Mouse (Mus musculus): ENCODE data around the gene Nlgn1. TPM values are rescaled to one million over a fixed set of nuclear protein-coding genes. Genes with fewer than 3 reads are reported as not detected.
A peak's percentile ranks its signal among the peaks of the same experiment; 100 is the strongest.

Gene Nlgn1
- 100 to 1,000 TPM; 105 to 106 TPM for total RNA-seq (2021)
- long read RNA-seq, experiment 1, partial matches to known transcripts, result 4 of 11 reads
- long read RNA-seq, experiment 1, other reads (novel, unspliced or antisense), result 7 of 11 reads
- long read RNA-seq, experiment 2, partial matches to known transcripts, result 3 of 3 reads
- long read RNA-seq, experiment 2, other reads (novel, unspliced or antisense), result 0 of 3 reads

GRCm38 (mm10) chr3:26332400-26333238 is at the start of gene Nlgn1:
Nlgn1 (minus strand) TSS chr3:26332460.
- no peak for DNase-seq (ENCODE audit: low spot score in 2 of 2)
- intact Hi-C loops (cut with DNase I), result loop anchor here (10.0 kb wide), 1 partner anchor 492 kb away; no protein-coding TSS in a partner anchor

- intact Hi-C loops (cut with DNase I), result no loop called here
- no peak for DNase-seq (ENCODE audit: low spot score in 2 of 2)
Measured at GRCm38 (mm10) chr3:26378272-26378671, 46.0 kb upstream of the Nlgn1 start.

GRCm38 (mm10) chr3:26355082-26355481 is 22.8 kb upstream of the Nlgn1 start:
- intact Hi-C loops (cut with DNase I), result no loop called here
- DNase-seq (ENCODE audit: low spot score in 2 of 2), result no peak

GRCm38 (mm10) chr3:26354483-26355030 is 22.3 kb upstream of the Nlgn1 start:
- DNase-seq (ENCODE audit: low spot score in 2 of 2), result peak; percentile 30 to 48
- intact Hi-C loops (cut with DNase I), result no loop called here

- intact Hi-C loops (cut with DNase I), result loop anchor here (10.0 kb wide), 1 partner anchor 487 kb away; no protein-coding TSS in a partner anchor
- no peak for DNase-seq (ENCODE audit: low spot score in 2 of 2)
Measured at GRCm38 (mm10) chr3:26337495-26337894, 5.2 kb upstream of the Nlgn1 start.

- DNase-seq (ENCODE audit: low spot score in 2 of 2), result peak; percentile 69 to 76
- intact Hi-C loops (cut with DNase I), result loop anchor here (10.0 kb wide), 1 partner anchor 491 kb away; no protein-coding TSS in a partner anchor
Measured at GRCm38 (mm10) chr3:26333239-26333811, 1.1 kb upstream of the Nlgn1 start.

- intact Hi-C loops (cut with DNase I), result loop anchor here (10.0 kb wide), 1 partner anchor 493 kb away; no protein-coding TSS in a partner anchor
- DNase-seq (ENCODE audit: low spot score in 2 of 2), result peak; percentile 51 to 74
Measured at GRCm38 (mm10) chr3:26331177-26332061, 841 bp downstream of the Nlgn1 start.

GRCm38 (mm10) chr3:26330863-26331176 is 1.4 kb downstream of the Nlgn1 start:
- intact Hi-C loops (cut with DNase I), result loop anchor here (10.0 kb wide), 1 partner anchor 494 kb away; no protein-coding TSS in a partner anchor
- no peak for DNase-seq (ENCODE audit: low spot score in 2 of 2)

GRCm38 (mm10) chr3:26330019-26330418 is 2.2 kb downstream of the Nlgn1 start:
- DNase-seq (ENCODE audit: low spot score in 2 of 2), result no peak
- intact Hi-C loops (cut with DNase I), result loop anchor here (10.0 kb wide), 1 partner anchor 495 kb away; no protein-coding TSS in a partner anchor

- intact Hi-C loops (cut with DNase I), result no loop called here
- no peak for DNase-seq (ENCODE audit: low spot score in 2 of 2)
Measured at GRCm38 (mm10) chr3:26324510-26324909, 7.8 kb downstream of the Nlgn1 start.

- DNase-seq (ENCODE audit: low spot score in 2 of 2), result peak; percentile 22 to 34
- intact Hi-C loops (cut with DNase I), result no loop called here
Measured at GRCm38 (mm10) chr3:26317397-26317796, 14.9 kb downstream of the Nlgn1 start.

GRCm38 (mm10) chr3:26297869-26298268 is 34.4 kb downstream of the Nlgn1 start:
- DNase-seq (ENCODE audit: low spot score in 2 of 2), result no peak
- intact Hi-C loops (cut with DNase I), result no loop called here

GRCm38 (mm10) chr3:26270894-26271795 is 61.1 kb downstream of the Nlgn1 start:
- intact Hi-C loops (cut with DNase I), result no loop called here
- DNase-seq (ENCODE audit: low spot score in 2 of 2), result no peak

GRCm38 (mm10) chr3:26246564-26246963 is 85.7 kb downstream of the Nlgn1 start:
- intact Hi-C loops (cut with DNase I), result no loop called here
- DNase-seq (ENCODE audit: low spot score in 2 of 2), result no peak

GRCm38 (mm10) chr3:26243274-26243673 is 89.0 kb downstream of the Nlgn1 start:
- intact Hi-C loops (cut with DNase I), result no loop called here
- DNase-seq (ENCODE audit: low spot score in 2 of 2), result no peak

- intact Hi-C loops (cut with DNase I), result no loop called here
Measured at GRCm38 (mm10) chr3:26230006-26230405, 102.3 kb downstream of the Nlgn1 start.

GRCm38 (mm10) chr3:26228827-26229226 is 103.4 kb downstream of the Nlgn1 start:
- no peak for DNase-seq (ENCODE audit: low spot score in 2 of 2)
- intact Hi-C loops (cut with DNase I), result no loop called here

More at GRCm38 (mm10) chr3:26230006-26230405, 102.3 kb downstream of the Nlgn1 start:
- peak; percentile 54 to 57 for DNase-seq (ENCODE audit: low spot score in 2 of 2)

- intact Hi-C loops (cut with DNase I), result no loop called here
- no peak for DNase-seq (ENCODE audit: low spot score in 2 of 2)
Measured at GRCm38 (mm10) chr3:26228172-26228781, 104.0 kb downstream of the Nlgn1 start.

Measured in left cerebral cortex, postnatal 14 days (tissue).